11 mouse cellular contexts compared by ENCODE assay signal in genomic region chr1:175307604-175308003, GRCm38 (mm10).
DNase-seq lines count a peak whose midpoint lies in the region; ATAC-seq lines count a peak whose summit lies in the region.
"Had no signal": no experiment of that assay in that cellular context is flagged by ENCODE, and none has a peak within 500 bp of the region (broad histone marks: within the 10 kb centered on the region; RNA-seq: fewer than 3 reads in every experiment).

No protein-coding gene starts in this region.

- no peaks in the 10 kb centered on the region for H3K27me3 ChIP-seq in hindbrain, embryonic 15.5 days
- H3K27me3 ChIP-seq in hindbrain, embryonic 12.5 days = no peaks in the 10 kb centered on the region
- no peaks in the 10 kb centered on the region for H3K27me3 ChIP-seq in midbrain, embryonic 13.5 days
- H3K27me3 ChIP-seq in midbrain, embryonic 11.5 days (ENCODE audit: control insufficient read depth, insufficient read depth, low read length) = no peaks in the 10 kb centered on the region
- H3K27me3 ChIP-seq: limb, embryonic 12.5 days had no signal

- H3K4me3 ChIP-seq in hindbrain, embryonic 15.5 days = no peak overlapping the region
- no peak overlapping the region for H3K4me3 ChIP-seq in hindbrain, embryonic 12.5 days
- H3K4me3 ChIP-seq in midbrain, embryonic 13.5 days (replicated peaks) = no peak overlapping the region
- no peak overlapping the region for H3K4me3 ChIP-seq in midbrain, embryonic 11.5 days (ENCODE audit: low read depth, low read length)
- H3K4me3 ChIP-seq: limb, embryonic 12.5 days had no signal

- ATAC-seq in hindbrain, embryonic 15.5 days (ENCODE audit: low FRiP score, low read depth) = peak; percentile 34; the same call in 1 of the 2 replicates
- no peak for ATAC-seq in hindbrain, embryonic 12.5 days (ENCODE audit: low FRiP score)
- 0 out of 2 replicates have a peak, but pooled peaks have one; percentile 40 for ATAC-seq in midbrain, embryonic 13.5 days
- no peak for ATAC-seq in midbrain, embryonic 11.5 days (ENCODE audit: low FRiP score)
- no peak for ATAC-seq in monocyte, adult 5-6 weeks (replicated peaks; ENCODE audit: insufficient number of reproducible peaks, low FRiP score, low TSS enrichment, poor library complexity, severe bottlenecking)

- no peaks in the 10 kb centered on the region for H3K9me3 ChIP-seq in hindbrain, embryonic 15.5 days
- H3K9me3 ChIP-seq in hindbrain, embryonic 12.5 days (replicated peaks) = no peaks in the 10 kb centered on the region
- no peaks in the 10 kb centered on the region for H3K9me3 ChIP-seq in midbrain, embryonic 13.5 days
- H3K9me3 ChIP-seq in midbrain, embryonic 11.5 days (ENCODE audit: control insufficient read depth, low read length) = no peaks in the 10 kb centered on the region
- H3K9me3 ChIP-seq: limb, embryonic 12.5 days had no signal

- H3K4me1 ChIP-seq in hindbrain, embryonic 15.5 days (replicated peaks) = no peaks in the 10 kb centered on the region; the same call in 1 of the 2 replicates
- no peaks in the 10 kb centered on the region for H3K4me1 ChIP-seq in hindbrain, embryonic 12.5 days
- H3K4me1 ChIP-seq in midbrain, embryonic 13.5 days (replicated peaks) = 0 out of 2 replicates have a peak, but pooled peaks cover 2% of the 10 kb centered on the region
- no peaks in the 10 kb centered on the region for H3K4me1 ChIP-seq in midbrain, embryonic 11.5 days (ENCODE audit: control insufficient read depth, insufficient read depth, low read length)
- H3K4me1 ChIP-seq: limb, embryonic 12.5 days had no signal

- DNase-seq in midbrain, embryonic 11.5 days (ENCODE audit: low spot score, missing footprints) = no peak
- peak; percentile 63 for DNase-seq in layer of hippocampus, adult 9-11 months
- DNase-seq in right cerebral cortex, postnatal 36 days (ENCODE audit: low spot score in 2 of 2) = peak; percentile 30 to 54
- DNase-seq: cerebellum, adult 18-20 months; heart, postnatal 4 days; kidney, postnatal 10 days had no signal

- WGBS in hindbrain, embryonic 15.5 days = 67% methylated on average over 3 of the region's 3 CpGs
- WGBS in hindbrain, embryonic 12.5 days = 70% methylated on average over 3 of the region's 3 CpGs
- WGBS in midbrain, embryonic 13.5 days = 73% methylated on average over 3 of the region's 3 CpGs
- 76% methylated on average over 3 of the region's 3 CpGs for WGBS in midbrain, embryonic 11.5 days

- no peaks in the 10 kb centered on the region for H3K36me3 ChIP-seq in hindbrain, embryonic 15.5 days
- no peaks in the 10 kb centered on the region for H3K36me3 ChIP-seq in hindbrain, embryonic 12.5 days
- H3K36me3 ChIP-seq in midbrain, embryonic 13.5 days = no peaks in the 10 kb centered on the region
- no peaks in the 10 kb centered on the region for H3K36me3 ChIP-seq in midbrain, embryonic 11.5 days (ENCODE audit: control insufficient read depth, insufficient read depth, low read length)
- H3K36me3 ChIP-seq: limb, embryonic 12.5 days had no signal

- no peak overlapping the region for H3K9ac ChIP-seq in hindbrain, embryonic 15.5 days
- H3K9ac ChIP-seq in hindbrain, embryonic 12.5 days = no peak overlapping the region
- no peak overlapping the region for H3K9ac ChIP-seq in midbrain, embryonic 13.5 days (replicated peaks)
- no peak overlapping the region for H3K9ac ChIP-seq in midbrain, embryonic 11.5 days (ENCODE audit: low read length)
- H3K9ac ChIP-seq: limb, embryonic 12.5 days had no signal

- no peak overlapping the region for H3K27ac ChIP-seq in hindbrain, embryonic 15.5 days (replicated peaks)
- H3K27ac ChIP-seq in hindbrain, embryonic 12.5 days = no peak overlapping the region
- no peak overlapping the region; the same call in 1 of the 2 replicates for H3K27ac ChIP-seq in midbrain, embryonic 13.5 days
- H3K27ac ChIP-seq in midbrain, embryonic 11.5 days (ENCODE audit: low read depth, low read length) = no peak overlapping the region
- H3K27ac ChIP-seq: limb, embryonic 12.5 days had no signal

- H3K4me2 ChIP-seq in hindbrain, embryonic 15.5 days = no peak overlapping the region
- no peak overlapping the region for H3K4me2 ChIP-seq in hindbrain, embryonic 12.5 days (replicated peaks)
- H3K4me2 ChIP-seq in midbrain, embryonic 13.5 days (replicated peaks) = no peak overlapping the region
- no peak overlapping the region for H3K4me2 ChIP-seq in midbrain, embryonic 11.5 days
- H3K4me2 ChIP-seq: limb, embryonic 12.5 days had no signal

Comparison
In these comparisons a context has a peak if more than half of its experiments do, and no peak if none do; other contexts are left out.
1. ATAC-seq: peak in hindbrain, embryonic 15.5 days (single experiment) and midbrain, embryonic 13.5 days (single experiment); none in hindbrain, embryonic 12.5 days (single experiment), midbrain, embryonic 11.5 days (single experiment) and monocyte, adult 5-6 weeks (single experiment).